In genomic region chr1:31233319-31234036, GRCm38 (mm10) we compare ENCODE assay signal across 9 mouse cellular contexts. TPM values are rescaled to one million over a fixed set of nuclear protein-coding genes. Genes with fewer than 3 reads are reported as not detected.
DNase-seq lines count a peak whose midpoint lies in the region; ATAC-seq lines count a peak whose summit lies in the region.
"Had no signal": no experiment of that assay in that cellular context is flagged by ENCODE, and none has a peak within 500 bp of the region (broad histone marks: within the 10 kb centered on the region; RNA-seq: fewer than 3 reads in every experiment).

No protein-coding gene starts in this region.

- H3K27me3 ChIP-seq in forebrain, embryonic 15.5 days, result peaks cover 9% of the 10 kb centered on the region; the same call in 1 of the 2 replicates
- H3K27me3 ChIP-seq in heart, embryonic 11.5 days (ENCODE audit: control insufficient read depth, insufficient read depth, low read length), result no peaks in the 10 kb centered on the region

- peak; percentile 95 for ATAC-seq in forebrain, embryonic 15.5 days (replicated peaks)
- ATAC-seq in heart, embryonic 11.5 days (replicated peaks; ENCODE audit: insufficient number of reproducible peaks, low FRiP score, low TSS enrichment), result no peak

- no peaks in the 10 kb centered on the region for H3K36me3 ChIP-seq in forebrain, embryonic 15.5 days
- no peaks in the 10 kb centered on the region for H3K36me3 ChIP-seq in heart, embryonic 11.5 days (ENCODE audit: control insufficient read depth, insufficient read depth, low read length)

- no peaks in the 10 kb centered on the region for H3K4me1 ChIP-seq in forebrain, embryonic 15.5 days
- H3K4me1 ChIP-seq in heart, embryonic 11.5 days (ENCODE audit: control insufficient read depth, insufficient read depth, low read length), result no peaks in the 10 kb centered on the region

- intact Hi-C loops in gastrocnemius, postnatal 14 days (cut with DNase I; ENCODE audit: low total_unique reads), result no loop called here

- no peak overlapping the region for H3K4me2 ChIP-seq in forebrain, embryonic 15.5 days (replicated peaks)
- no peak overlapping the region for H3K4me2 ChIP-seq in heart, embryonic 11.5 days

- no peaks in the 10 kb centered on the region for H3K9me3 ChIP-seq in forebrain, embryonic 15.5 days
- no peaks in the 10 kb centered on the region for H3K9me3 ChIP-seq in heart, embryonic 11.5 days (replicated peaks; ENCODE audit: control insufficient read depth, low read length)

- H3K9ac ChIP-seq in forebrain, embryonic 15.5 days (replicated peaks), result no peak overlapping the region
- no peak overlapping the region for H3K9ac ChIP-seq in heart, embryonic 11.5 days (ENCODE audit: low read depth, low read length)

- H3K27ac ChIP-seq in forebrain, embryonic 15.5 days (replicated peaks), result no peak overlapping the region
- no peak overlapping the region for H3K27ac ChIP-seq in heart, embryonic 11.5 days (ENCODE audit: low read depth, low read length)
- H3K27ac ChIP-seq: left cerebral cortex, adult 2 months had no signal

- DNase-seq in right cerebral cortex, adult 18-20 months, result peak; percentile 30
- DNase-seq in right cerebral cortex, postnatal 25 days, result no peak
- peak; percentile 28 to 37 for DNase-seq in layer of hippocampus, adult 8-10 months (ENCODE audit: low spot score in 2 of 2)
- DNase-seq in right cerebral cortex, postnatal 14 days, result peak; percentile 25
- DNase-seq in gastrocnemius, postnatal 14 days, result no peak
- DNase-seq in lung, postnatal 4 days, result no peak

- H3K4me3 ChIP-seq in forebrain, embryonic 15.5 days, result no peak overlapping the region
- H3K4me3 ChIP-seq in heart, embryonic 11.5 days (ENCODE audit: low read depth, low read length), result no peak overlapping the region
- H3K4me3 ChIP-seq: left cerebral cortex, adult 2 months had no signal

RNA-seq across cellular contexts. Expression of gene Pih1d3, which starts 10.8 kb away (rescaled TPM):
- not detected in 2 replicates for polyA plus RNA-seq in forebrain, embryonic 15.5 days (2015; fragmentation: Nextera tagmentation; extraction: Ambion mirVana)
- total RNA-seq in layer of hippocampus, adult 8-10 months (2022), result not detected
- not detected for total RNA-seq in gastrocnemius, postnatal 14 days (2021)
- polyA plus RNA-seq in heart, embryonic 11.5 days (2014; fragmentation: Nextera tagmentation; extraction: Ambion mirVana), result not detected in 2 replicates
- total RNA-seq: left cerebral cortex, adult 2 months had no signal

RNA-seq across cellular contexts. Expression of gene 4931428L18Rik, which starts 11.0 kb away (rescaled TPM):
- not detected in 2 replicates for polyA plus RNA-seq in forebrain, embryonic 15.5 days (2015; fragmentation: Nextera tagmentation; extraction: Ambion mirVana)
- not detected for total RNA-seq in layer of hippocampus, adult 8-10 months (2022)
- total RNA-seq in gastrocnemius, postnatal 14 days (2021), result not detected
- not detected in 2 replicates for polyA plus RNA-seq in heart, embryonic 11.5 days (2014; fragmentation: Nextera tagmentation; extraction: Ambion mirVana)
- total RNA-seq: left cerebral cortex, adult 2 months had no signal

RNA-seq across cellular contexts. Expression of gene Lgsn, which starts 57.3 kb away (rescaled TPM):
- polyA plus RNA-seq in forebrain, embryonic 15.5 days (2015; fragmentation: Nextera tagmentation; extraction: Ambion mirVana), result not detected in 2 replicates
- not detected for total RNA-seq in layer of hippocampus, adult 8-10 months (2022)
- not detected for total RNA-seq in gastrocnemius, postnatal 14 days (2021)
- not detected in 2 replicates for polyA plus RNA-seq in heart, embryonic 11.5 days (2014; fragmentation: Nextera tagmentation; extraction: Ambion mirVana)
- total RNA-seq: left cerebral cortex, adult 2 months had no signal

Comparison
In these comparisons a context has a peak if more than half of its experiments do, and no peak if none do; other contexts are left out.
1. DNase-seq: peak in right cerebral cortex, adult 18-20 months (single experiment), layer of hippocampus, adult 8-10 months (2 of 2) and right cerebral cortex, postnatal 14 days (single experiment); none in right cerebral cortex, postnatal 25 days (single experiment), gastrocnemius, postnatal 14 days (single experiment) and lung, postnatal 4 days (0 of 2).